Mouse (Mus musculus) embryo, embryonic 9.5 days (tissue): ENCODE data around the gene Mapt.

Source experiments
- DNase-seq: peaks from one replicate; pipeline ENCODE4 v3.0.0-alpha.2; 2017; ENCODE audit errors: extremely low spot score

Mapt gene

DNA sequence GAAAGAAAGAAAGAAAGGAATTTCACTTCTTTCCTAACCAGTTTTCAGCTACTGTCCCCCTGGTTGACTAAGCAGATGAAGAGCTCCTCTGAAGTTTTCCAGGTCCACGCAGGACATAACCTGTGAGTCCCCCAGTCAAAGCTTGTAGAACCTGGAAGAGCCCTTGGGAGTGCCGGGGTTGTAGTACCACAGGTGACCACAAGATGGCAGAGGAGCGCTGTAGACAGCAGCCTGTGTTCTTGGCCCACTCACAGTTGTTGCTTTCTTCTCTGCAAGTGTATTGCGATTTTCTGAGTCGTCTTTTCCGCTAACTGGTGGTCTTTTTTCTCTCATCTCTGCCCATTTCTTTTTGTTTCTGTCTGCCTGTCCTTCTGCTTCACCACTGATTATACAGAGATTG lies 84.5 kb downstream of the Mapt start:
- peak; percentile 87 for DNase-seq

DNA sequence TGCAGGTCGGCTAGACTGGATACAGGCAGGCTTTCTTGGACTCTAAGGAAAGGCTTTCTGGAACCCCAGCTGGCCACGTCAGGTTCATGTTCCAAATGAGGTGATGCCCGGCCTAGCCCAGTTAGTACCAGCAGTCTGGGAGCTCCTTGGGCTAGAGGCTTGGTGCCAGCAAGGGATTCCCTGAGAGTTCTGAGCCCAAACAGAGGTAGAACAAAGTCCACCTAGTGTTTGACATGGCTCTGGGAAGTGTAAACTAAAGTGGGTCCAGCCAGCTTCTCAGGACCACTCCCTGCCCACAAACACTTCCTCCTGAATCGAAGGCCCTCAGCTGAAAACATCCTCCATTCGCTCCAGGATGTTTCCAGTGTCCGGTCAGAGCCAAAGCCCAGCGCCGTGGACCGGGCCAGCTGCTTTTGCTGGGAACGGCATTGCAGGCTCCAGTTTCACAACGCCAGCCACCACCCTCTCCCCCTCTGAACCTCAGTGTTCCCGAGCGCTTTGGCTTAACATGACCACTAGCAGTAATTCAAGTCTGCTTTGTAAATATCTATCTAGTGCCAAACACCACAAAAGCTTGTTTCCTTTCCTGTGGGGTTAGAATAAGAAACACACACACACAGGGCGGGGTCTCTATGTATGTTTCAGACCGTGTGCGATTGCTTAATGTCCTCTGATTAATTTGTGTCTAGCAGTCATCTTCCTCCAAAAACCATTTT lies 85.7 kb downstream of the Mapt start:
- DNase-seq: no peak

DNA sequence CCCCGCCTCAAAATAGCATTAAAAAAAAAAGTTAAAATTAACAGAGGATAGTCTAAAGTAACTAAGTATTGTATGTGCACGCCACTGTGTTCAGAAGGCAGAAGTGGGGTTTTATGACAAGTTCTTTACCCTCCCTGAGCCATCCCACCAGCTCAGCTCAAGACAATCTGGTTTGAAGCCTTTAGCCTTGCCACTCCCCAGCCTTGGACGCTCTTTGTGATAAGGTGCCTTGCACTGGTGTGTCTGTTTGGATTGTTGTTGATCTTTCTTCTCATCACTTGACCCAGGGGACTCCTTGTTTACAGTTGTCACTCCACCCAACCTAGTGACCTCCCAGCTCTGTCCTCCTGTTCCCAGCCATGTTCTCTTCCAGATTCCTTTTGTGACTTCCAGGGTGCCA lies 86.4 kb downstream of the Mapt start:
- DNase-seq: no peak

DNA sequence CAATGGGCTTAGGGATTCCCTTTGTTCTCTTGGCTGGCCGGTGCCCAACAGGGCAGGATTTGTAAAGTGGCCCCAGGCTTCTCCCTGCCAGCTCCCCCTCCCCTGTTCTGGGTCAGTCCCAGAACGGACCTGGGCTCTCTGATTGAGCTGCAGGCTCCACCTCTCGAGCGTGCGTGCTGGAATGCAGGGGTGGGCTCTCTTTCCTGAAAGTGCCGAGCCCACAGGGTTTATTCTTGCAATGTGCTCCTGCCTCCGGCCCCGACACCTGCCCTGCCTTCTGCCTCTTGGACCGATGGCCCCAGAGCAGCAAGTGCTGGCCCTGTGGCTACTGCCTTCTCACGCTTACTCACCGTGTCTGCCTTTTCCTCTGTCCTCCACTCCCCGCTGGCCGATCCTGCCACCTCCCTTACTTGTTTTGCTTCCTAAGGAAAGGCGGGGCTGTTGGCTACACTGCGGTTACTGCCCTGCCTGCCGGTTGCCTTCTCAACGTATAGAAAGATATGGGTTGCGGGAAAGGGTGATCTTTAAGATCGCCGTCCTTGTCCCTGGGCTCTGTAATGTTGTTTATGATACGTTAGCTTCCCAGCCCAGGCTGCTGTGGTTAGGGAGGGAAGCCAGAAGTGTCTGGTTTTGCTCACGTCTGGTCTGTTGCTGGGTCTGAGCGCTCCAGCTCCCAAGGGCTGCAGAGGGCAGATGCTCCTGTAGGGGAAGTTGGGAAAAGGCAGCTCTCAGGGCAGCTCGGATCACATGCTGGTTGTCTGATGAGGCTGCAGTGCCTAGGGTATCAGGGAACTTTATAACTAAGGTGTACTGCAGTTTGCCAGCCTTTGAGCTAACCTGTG lies 88.0 kb downstream of the Mapt start:
- DNase-seq: peak; percentile 54

DNA sequence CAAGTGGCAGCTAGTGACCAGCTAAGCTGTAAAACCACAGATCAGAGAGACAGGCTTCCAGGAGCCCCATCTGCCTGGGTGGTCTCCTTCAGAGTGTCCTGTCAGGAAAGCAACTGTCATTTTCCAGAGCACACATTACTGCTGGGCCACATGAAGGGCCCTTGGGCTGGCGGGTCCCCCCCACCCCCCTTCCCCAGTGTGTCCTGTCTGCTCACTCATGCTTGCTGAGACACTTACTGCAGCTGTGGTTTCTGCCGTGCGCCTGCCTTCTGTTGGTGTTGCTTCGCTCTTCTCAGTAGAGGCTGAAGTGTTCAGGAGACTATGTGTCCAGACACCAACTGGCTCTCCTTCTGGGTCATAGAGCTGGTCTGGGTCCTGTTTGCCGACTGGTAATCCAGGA lies 89.3 kb downstream of the Mapt start:
- DNase-seq: no peak

DNA sequence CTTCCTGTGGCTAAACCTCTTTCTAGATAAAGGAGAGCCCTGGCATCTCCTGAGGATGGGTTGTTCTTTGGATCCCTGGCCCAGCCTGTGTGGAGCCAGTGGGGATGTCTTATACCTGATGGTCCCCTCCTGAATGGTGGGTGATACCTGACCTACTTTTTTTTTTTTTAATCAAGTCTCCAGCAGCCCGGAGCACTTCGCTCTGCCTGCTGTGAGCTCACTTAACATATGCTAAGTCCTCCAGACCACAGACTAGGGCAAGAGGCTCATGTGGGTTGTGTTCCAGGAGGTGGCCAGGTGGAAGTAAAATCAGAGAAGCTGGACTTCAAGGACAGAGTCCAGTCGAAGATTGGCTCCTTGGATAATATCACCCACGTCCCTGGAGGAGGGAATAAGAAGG lies 91.0 kb downstream of the Mapt start:
- no peak for DNase-seq

DNA sequence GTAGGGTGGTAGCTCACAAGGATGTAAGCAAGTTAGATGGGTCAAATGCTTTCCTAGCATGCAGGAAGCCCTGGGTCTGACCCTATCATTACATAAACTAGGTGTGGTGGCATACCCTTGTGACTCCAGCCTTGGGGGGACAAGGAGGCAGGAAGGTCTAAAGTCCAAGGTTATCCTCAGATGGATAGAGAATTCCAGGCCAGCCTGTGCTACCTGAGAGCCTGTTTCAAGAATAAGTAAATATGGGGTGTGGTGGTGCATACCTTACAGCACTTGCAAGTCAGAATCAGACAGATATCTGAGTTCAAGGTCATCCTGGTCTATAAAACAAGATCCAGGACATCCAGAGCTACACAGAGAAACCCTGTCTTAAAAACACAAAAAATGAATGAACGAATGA lies 96.3 kb downstream of the Mapt start:
- DNase-seq: no peak

DNA sequence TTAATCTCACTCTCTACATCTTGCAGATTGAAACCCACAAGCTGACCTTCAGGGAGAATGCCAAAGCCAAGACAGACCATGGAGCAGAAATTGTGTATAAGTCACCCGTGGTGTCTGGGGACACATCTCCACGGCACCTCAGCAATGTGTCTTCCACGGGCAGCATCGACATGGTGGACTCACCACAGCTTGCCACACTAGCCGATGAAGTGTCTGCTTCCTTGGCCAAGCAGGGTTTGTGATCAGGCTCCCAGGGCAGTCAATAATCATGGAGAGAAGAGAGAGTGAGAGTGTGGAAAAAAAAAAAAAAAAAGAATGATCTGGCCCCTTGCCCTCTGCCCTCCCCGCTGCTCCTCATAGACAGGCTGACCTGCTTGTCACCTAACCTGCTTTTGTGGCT lies 96.8 kb downstream of the Mapt start:
- no peak for DNase-seq

DNA sequence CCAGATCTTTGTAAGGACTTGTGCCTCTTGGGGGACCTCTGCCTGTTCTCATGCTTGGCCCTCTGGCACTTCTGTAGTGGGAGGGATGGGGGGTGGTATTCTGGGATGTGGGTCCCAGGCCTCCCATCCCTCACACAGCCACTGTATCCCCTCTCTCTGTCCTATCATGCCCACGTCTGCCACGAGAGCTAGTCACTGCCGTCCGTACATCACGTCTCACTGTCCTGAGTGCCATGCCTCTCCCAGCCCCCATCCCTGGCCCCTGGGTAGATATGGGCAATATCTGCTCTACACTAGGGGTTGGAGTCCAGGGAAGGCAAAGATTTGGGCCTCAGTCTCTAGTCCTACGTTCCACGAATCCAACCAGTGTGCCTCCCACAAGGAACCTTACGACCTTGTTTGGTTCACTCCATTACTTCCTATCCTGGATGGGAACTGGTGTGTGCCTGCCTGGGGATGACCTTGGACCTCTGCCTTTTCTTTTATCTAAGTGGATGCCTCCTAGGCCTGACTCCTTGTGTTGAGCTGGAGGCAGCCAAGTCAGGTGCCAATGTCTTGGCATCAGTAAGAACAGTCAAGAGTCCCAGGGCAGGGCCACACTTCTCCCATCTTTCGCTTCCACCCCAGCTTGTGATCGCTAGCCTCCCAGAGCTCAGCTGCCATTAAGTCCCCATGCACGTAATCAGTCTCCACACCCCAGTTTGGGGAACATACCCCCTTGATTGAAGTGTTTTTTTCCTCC lies 98.2 kb downstream of the Mapt start:
- no peak for DNase-seq

DNA sequence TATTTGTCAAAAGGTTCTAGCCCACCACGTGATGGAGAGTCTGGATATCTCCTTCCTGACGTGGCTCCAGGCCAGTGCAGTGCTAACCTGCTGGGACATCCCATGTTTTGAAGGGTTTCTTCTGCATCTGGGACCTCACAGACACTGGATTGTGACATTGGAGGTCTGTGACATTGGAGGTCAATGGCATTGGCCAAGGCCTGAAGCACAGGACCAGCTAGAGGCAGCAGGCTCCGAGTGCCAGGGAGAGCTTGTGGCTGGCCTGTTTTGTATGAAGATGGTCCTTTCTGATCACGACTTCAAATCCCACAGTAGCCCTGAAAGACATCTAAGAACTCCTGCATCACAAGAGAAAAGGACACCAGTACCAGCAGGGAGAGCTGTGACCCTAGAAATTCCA lies 99.0 kb downstream of the Mapt start:
- DNase-seq: no peak

DNA sequence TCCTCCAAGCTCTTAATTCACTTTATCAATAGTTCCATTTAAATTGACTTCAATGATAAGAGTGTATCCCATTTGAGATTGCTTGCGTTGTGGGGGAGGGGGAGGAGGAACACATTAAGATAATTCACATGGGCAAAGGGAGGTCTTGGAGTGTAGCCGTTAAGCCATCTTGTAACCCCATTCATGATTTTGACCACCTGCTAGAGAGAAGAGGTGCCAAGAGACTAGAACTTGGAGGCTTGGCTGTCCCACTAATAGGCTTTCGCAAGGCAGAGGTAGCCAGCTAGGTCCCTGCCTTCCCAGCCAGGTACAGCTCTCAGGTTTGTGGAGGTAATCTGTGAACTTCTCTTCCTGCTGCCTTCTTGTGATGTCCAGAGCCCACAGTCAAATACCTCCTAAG lies 100.0 kb downstream of the Mapt start:
- DNase-seq: no peak

DNA sequence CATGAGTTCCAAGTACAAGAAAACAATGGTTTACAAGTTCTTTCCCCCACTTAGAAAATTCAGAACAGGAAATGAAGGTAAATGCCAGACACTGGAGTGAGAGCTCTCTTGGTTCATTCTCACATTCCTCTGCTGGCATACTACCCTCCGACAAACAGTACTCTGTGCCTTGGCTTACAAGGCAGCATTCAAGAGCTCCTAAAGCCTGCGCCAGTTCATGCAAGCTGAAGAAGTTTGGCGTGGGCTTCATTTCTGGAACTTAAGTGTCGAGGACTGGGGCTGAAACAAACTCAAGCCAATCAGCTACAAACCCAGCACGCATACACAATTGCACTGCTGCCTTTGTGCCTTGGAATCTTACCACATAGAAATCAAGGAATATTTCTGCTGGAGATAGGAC lies 100.9 kb downstream of the Mapt start:
- DNase-seq: no peak

DNA sequence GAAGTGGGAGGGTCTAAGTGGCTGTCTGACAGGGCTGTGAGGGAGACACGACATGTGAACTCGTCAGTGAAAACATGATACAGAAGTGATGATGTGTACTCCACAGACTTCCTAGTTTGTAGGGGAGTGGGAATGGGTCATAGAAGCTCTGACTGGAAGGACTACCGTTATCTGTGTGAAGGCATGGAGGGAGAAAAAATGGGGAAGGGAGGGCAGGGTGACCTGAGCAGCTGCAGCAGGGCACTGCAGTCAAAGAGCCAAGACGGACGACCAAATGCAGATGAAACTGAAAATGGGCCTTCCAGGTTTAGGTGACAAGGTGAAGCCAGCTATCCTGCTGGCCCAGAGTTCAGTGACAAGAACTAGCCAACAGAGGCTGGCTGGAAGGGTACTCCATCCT lies 102.9 kb downstream of the Mapt start:
- DNase-seq: no peak

DNA sequence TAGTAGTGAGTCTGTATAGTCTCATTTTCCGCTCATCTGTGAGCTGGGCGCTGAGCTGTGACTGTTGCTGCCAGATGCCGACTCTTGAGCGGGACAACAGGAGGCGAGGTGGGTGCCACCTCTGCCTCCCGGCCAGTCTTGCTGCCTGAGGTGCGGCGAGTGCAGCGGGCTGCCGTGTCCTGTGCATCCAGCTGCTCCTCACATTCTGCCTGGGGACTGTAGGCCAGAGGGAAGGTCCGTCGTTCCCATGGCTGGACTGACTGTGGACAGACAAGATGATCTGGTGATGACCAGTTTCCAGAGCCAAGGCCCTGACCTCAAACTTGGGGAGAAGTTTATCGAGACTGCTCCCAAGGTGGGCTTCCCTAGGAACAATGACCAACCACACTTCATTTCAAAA lies 103.8 kb downstream of the Mapt start:
- DNase-seq: no peak

DNA sequence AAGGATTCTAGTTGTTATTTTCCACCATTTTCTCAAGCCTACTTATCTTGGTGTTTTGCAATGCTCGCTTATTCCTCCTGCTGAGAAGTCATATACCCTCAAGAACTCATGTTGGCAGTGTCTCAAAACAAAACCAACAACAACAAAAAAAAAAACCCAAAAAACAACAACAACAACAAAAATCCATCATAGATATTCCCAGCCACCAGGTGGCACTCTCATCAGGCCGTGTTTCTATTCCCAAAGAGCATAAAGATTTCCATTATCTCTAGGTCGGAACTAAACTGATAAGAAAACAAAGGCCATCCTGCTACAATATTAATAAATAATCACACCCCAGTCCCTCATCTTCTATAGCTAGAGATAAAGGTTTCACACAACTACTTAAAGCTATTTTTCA lies 115.7 kb downstream of the Mapt start:
- no peak for DNase-seq

DNA sequence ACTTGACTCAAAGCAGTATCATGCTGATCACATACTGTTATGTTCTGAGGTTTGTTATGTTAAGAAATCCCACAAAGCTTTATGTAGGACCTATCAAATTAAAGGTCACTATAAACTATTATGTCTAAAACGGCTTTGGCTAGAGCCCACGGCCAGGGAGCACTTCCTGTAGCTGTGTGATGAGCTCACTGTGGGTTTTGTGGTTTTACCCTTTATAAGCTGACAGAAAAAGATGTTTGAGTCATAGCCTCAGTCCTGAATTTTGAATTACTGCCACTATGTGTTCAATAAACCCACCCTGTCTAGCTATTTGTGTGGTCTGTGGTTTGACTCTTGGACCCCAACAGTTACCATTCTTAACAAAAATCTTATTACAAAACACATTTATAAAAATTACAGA lies 130.6 kb downstream of the Mapt start:
- no peak for DNase-seq

DNA sequence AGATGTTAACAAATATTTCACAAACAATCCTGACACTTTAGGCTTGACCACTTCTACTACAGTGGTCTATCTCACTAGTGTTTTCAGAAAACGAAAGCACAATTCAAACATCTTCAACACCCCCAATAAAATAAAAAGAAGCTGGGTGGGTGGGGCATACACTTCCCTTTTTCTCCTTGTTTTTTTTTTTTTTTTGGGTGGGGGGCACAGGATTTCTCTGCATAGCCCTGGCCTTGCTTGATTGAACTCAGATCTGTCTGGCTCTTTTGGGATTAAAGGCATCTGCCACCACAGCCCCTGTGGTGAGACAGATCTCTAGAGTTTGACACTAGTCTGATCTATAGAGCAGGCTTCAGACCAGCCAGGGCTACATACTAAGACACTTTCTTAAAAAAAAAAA lies 131.5 kb downstream of the Mapt start:
- no peak for DNase-seq

DNA sequence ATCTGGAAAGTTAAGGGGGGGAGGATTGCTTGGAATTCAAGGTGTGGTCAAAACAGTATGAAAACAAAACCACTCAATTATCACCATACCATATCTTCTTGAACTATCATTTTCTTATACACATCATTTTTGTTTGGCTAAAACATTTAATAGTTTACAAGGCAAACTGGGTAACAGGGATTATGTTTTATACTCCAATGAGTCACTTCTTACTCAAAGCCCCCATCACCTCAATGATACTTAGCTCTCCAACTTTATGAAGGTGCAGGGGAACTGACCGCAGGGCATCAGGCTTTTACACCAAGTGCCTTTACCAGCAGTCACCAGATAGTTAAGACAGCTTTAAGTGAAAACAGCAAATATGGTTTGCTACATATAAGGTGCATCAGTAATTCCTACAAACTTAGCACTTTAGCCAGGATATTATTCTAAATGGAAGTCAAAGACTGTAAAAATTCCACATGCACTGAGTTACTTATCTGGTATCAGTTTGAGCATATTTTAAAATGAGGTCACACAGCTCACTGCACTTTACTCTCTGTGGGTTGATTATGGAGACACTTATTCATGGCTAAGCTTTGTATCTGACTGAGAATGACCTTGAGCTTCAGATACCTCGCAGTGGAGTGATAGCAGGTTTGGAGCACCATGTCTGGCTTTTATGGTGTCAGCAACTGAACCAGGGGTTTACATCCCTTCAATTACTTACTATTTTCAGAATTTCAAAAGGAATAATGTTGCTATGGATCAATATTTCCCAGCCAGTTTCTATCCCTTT lies 132.8 kb downstream of the Mapt start:
- DNase-seq: no peak

DNA sequence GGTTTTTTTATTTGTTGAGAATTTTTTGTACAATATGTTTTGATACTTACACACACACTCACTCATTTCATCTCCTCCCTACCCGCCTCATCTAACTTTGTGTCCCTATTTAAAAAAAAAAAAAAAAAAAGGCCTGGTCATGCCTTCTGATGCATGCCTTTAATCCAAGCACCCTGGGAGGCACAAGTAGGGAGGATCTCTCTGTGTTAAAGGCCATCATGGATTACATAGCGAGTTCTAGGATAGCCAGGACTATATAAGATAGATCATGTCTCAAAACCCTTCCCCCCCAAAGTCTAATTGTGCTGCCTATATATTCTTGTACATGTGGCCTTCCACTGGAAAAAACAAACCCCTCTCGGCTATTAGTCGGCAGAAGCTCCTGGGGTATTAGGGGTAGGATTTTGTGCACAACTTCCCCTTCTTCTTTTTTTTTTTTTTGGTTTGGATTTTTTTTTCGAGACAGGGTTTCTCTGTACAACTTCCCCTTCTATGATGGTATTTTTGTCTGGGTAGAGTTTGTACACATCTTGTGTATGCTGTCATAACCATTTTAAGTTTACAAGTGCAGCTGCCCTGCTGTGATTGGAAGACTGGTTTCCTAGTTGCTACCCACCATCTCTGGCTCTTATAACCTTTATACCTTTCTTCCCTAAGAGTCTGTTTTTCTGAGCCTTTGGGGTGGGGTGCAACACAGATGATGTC lies 136.4 kb downstream of the Mapt start:
- DNase-seq: no peak

DNA sequence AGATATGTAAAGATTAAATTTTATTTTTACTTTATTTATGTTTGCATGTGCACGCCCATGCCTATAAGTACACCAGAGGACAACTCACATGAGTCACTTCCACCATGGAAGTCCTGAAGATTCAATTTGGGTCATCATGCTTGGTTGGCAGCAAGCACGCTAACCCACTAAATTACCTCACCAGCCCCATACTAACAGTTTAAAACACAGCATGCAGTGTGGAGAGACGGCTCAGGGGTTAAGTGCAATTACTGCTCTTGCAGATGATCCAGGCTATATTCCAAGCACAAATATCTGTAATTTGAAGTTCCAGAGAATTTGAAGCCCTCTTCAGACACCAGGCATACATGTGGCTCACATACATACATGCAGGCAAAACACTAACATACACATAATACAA lies 145.1 kb downstream of the Mapt start:
- no peak for DNase-seq

DNA sequence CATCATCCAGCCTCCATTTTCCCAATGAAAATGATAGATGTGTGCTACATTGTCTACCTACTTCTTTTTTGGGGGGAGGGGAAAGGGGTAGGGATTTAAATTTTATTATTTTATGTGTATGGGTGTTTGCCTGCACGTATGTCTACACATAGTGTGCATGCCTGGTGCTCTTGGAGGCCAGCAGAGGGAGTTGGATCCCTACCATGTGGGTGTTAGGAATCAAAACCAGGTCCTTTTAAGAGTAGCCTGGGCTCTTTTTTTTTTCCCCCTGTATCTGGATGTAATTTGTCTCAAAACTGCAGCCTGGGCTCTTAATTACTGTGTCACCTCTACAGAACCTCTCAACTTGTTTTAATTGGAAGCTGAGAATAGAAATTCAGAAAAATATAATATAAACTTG lies 148.4 kb downstream of the Mapt start:
- no peak for DNase-seq
